Mouse (Mus musculus) C2C12 (cell line): ENCODE results near the gene Ppp1r9b. TPM values are rescaled to one million over a fixed set of nuclear protein-coding genes. Genes with fewer than 3 reads are reported as not detected.

ENCODE experiments used
- H3K27me3 ChIP-seq: one replicate; pipeline ENCODE4 v1.6.1; 2011; ENCODE audit not compliant: control insufficient read depth, insufficient read depth, insufficient read length
- H3K36me3 ChIP-seq: one replicate; pipeline ENCODE4 v1.6.1; 2011; ENCODE audit not compliant: control insufficient read depth, insufficient read depth
- H3K4me3 ChIP-seq: one replicate; pipeline ENCODE4 v1.5.1; 2011; ENCODE audit warnings: mild to moderate bottlenecking, control low read depth; ENCODE audit not compliant: poor library complexity, insufficient read depth, severe bottlenecking
- H3K79me2 ChIP-seq: one replicate; pipeline ENCODE4 v1.6.1; 2011; ENCODE audit not compliant: control insufficient read depth, insufficient read depth
- H3K79me3 ChIP-seq: one replicate; pipeline ENCODE4 v1.6.1; 2011; ENCODE audit warnings: low read depth, control low read depth
- H3ac ChIP-seq: one replicate; pipeline ENCODE3; 2011; ENCODE audit warnings: low read depth; ENCODE audit not compliant: control insufficient read depth, insufficient read length
- CEBPB ChIP-seq: IDR thresholded peaks from one replicate; pipeline ENCODE4 v1.6.1; 2011; ENCODE audit warnings: low read depth, mild to moderate bottlenecking, control low read depth, moderate library complexity
- CTCF ChIP-seq: IDR thresholded peaks from one replicate; pipeline ENCODE4 v1.5.1; 2011; ENCODE audit not compliant: control insufficient read depth, insufficient read depth, insufficient read length
- FOSL1 ChIP-seq: IDR thresholded peaks from one replicate; pipeline ENCODE4 v1.8.0; 2011; ENCODE audit warnings: mild to moderate bottlenecking, low read length; ENCODE audit not compliant: poor library complexity, insufficient read depth, severe bottlenecking
- MAX ChIP-seq: IDR thresholded peaks from one replicate; pipeline ENCODE4 v1.6.1; 2011; ENCODE audit warnings: mild to moderate bottlenecking, control low read depth
- MYOD1 ChIP-seq: IDR thresholded peaks from one replicate; pipeline ENCODE4 v1.6.1; 2011; ENCODE audit warnings: low read depth; ENCODE audit not compliant: control insufficient read depth, insufficient read length
- MYOG ChIP-seq: IDR thresholded peaks from one replicate; pipeline ENCODE4 v1.6.1; 2011; ENCODE audit not compliant: control insufficient read depth, insufficient read length; ENCODE audit errors: extremely low read depth
- USF1 ChIP-seq: IDR thresholded peaks from one replicate; pipeline ENCODE4 v1.6.1; 2011; ENCODE audit warnings: low read depth, mild to moderate bottlenecking, control low read depth, moderate library complexity
- polyA plus RNA-seq: library from polyadenylated mRNA; unstranded; fragments of >200 nt; fragmentation: generic; extraction: Trizol; gene quantifications from one replicate; pipeline ENCODE4 v1.2.1, GENCODE M21; 2012; ENCODE audit warnings: missing spikeins

Ppp1r9b gene
- polyA plus RNA-seq, 1 experiment: 31.8 TPM

- no peaks in the 10 kb centered on the region for H3K27me3 ChIP-seq
- no peak for TF ChIP-seq CEBPB
- no peak for TF ChIP-seq MYOG
- TF ChIP-seq FOSL1: no peak
- TF ChIP-seq MYOD1: no peak
- TF ChIP-seq MAX: no peak
- TF ChIP-seq CTCF: no peak
- no peak for TF ChIP-seq USF1
- H3ac ChIP-seq: no peak overlapping the region
- H3K36me3 ChIP-seq: peaks cover 30% of the 10 kb centered on the region
- no peaks in the 10 kb centered on the region for H3K79me2 ChIP-seq
- H3K79me3 ChIP-seq: no peaks in the 10 kb centered on the region
- no peak overlapping the region for H3K4me3 ChIP-seq
Observed at GRCm38 (mm10) chr11:95043608-95044007, 52.8 kb downstream of the Ppp1r9b start.

- Histone ChIP-seq H3K27me3 (no peaks in the 10 kb centered on the region), H3K36me3 (peaks cover 37% of the 10 kb centered on the region), H3K79me2 (no peaks in the 10 kb centered on the region), H3K4me3 (no peak overlapping the region), H3ac (no peak overlapping the region), H3K79me3 (no peaks in the 10 kb centered on the region)
- TF ChIP-seq FOSL1 (no peak), MYOG (no peak), CEBPB (no peak), USF1 (no peak), CTCF (no peak), MYOD1 (no peak), MAX (no peak)
Observed at GRCm38 (mm10) chr11:95044185-95044870, 53.5 kb downstream of the Ppp1r9b start.

GRCm38 (mm10) chr11:95046980-95047680, 56.3 kb downstream of the Ppp1r9b start:
- H3K79me3 ChIP-seq: no peaks in the 10 kb centered on the region
- no peak overlapping the region for H3K4me3 ChIP-seq
- H3K27me3 ChIP-seq: no peaks in the 10 kb centered on the region
- H3ac ChIP-seq: no peak overlapping the region
- TF ChIP-seq CTCF: peak; percentile 25
- no peak for TF ChIP-seq MYOG
- H3K36me3 ChIP-seq: peaks cover 56% of the 10 kb centered on the region
- H3K79me2 ChIP-seq: no peaks in the 10 kb centered on the region

GRCm38 (mm10) chr11:95053062-95053461, 62.2 kb downstream of the Ppp1r9b start:
- TF ChIP-seq CTCF (no peak), FOSL1 (no peak), MYOG (no peak), CEBPB (no peak), MAX (no peak), USF1 (no peak), MYOD1 (no peak)
- H3ac ChIP-seq: no peak overlapping the region
- no peaks in the 10 kb centered on the region for H3K79me2 ChIP-seq
- peaks cover 71% of the 10 kb centered on the region for H3K36me3 ChIP-seq
- no peaks in the 10 kb centered on the region for H3K79me3 ChIP-seq
- no peaks in the 10 kb centered on the region for H3K27me3 ChIP-seq
- no peak overlapping the region for H3K4me3 ChIP-seq

Other genes starting within 250 kb of the Ppp1r9b start
- 0.02 TPM for gene Cdc34b, start 249.3 kb upstream of the Ppp1r9b start, polyA plus RNA-seq
- gene Tmem92, start 208.3 kb upstream of the Ppp1r9b start, polyA plus RNA-seq: 0.13 TPM
- gene Col1a1, start 54.8 kb upstream of the Ppp1r9b start, polyA plus RNA-seq: 2.3 TPM
- gene Hils1, start 23.4 kb upstream of the Ppp1r9b start, polyA plus RNA-seq: not detected
- gene Sgca, start 14.7 kb upstream of the Ppp1r9b start, polyA plus RNA-seq: 5.3 TPM
- 14.0 TPM for gene Samd14, start 18.8 kb downstream of the Ppp1r9b start, polyA plus RNA-seq
- 1.8 TPM for gene Pdk2, start 50.3 kb downstream of the Ppp1r9b start, polyA plus RNA-seq
- 51.1 TPM for gene Itga3, start 85.8 kb downstream of the Ppp1r9b start, polyA plus RNA-seq
- gene Dlx3, start 129.1 kb downstream of the Ppp1r9b start, polyA plus RNA-seq: 31.8 TPM
- 0.37 TPM for gene Dlx4, start 155.2 kb downstream of the Ppp1r9b start, polyA plus RNA-seq